Mouse (Mus musculus): Measurements from ENCODE around the gene Ttn. TPM values are rescaled to one million over a fixed set of nuclear protein-coding genes. Genes with fewer than 3 reads are reported as not detected.

Ttn gene
- polyA plus RNA-seq, 1 experiment from 2014 or later: 23.1 TPM

- H3K9me3 ChIP-seq (ENCODE audit: control insufficient read depth, low read length): no peaks in the 10 kb centered on the region
- 67% methylated on average over 21 of the region's 21 CpGs for WGBS
- no peak overlapping the region for H3K27ac ChIP-seq (ENCODE audit: low read length)
- H3K9ac ChIP-seq (ENCODE audit: low read length): no peak overlapping the region
- no peaks in the 10 kb centered on the region for H3K4me1 ChIP-seq (replicated peaks; ENCODE audit: control insufficient read depth, insufficient read depth, low read length)
- ATAC-seq (ENCODE audit: low read depth): no peak
- H3K4me2 ChIP-seq (ENCODE audit: low read depth, low read length): no peak overlapping the region
- H3K27me3 ChIP-seq (ENCODE audit: control insufficient read depth, insufficient read depth, low read depth, low read length): no peaks in the 10 kb centered on the region
- no peak overlapping the region for H3K4me3 ChIP-seq (ENCODE audit: low read length)
- no peaks in the 10 kb centered on the region for H3K36me3 ChIP-seq (ENCODE audit: control insufficient read depth, insufficient read depth, low read length)
Observed at GRCm38 (mm10) chr2:76969637-76970036, 12.7 kb downstream of the Ttn start.

- Histone ChIP-seq H3K36me3 (ENCODE audit: control insufficient read depth, insufficient read depth, low read length) (no peaks in the 10 kb centered on the region), H3K27ac (ENCODE audit: low read length) (no peak overlapping the region), H3K9me3 (ENCODE audit: control insufficient read depth, low read length) (no peaks in the 10 kb centered on the region), H3K9ac (ENCODE audit: low read length) (no peak overlapping the region), H3K4me3 (ENCODE audit: low read length) (no peak overlapping the region), H3K4me1 (replicated peaks; ENCODE audit: control insufficient read depth, insufficient read depth, low read length) (no peaks in the 10 kb centered on the region), H3K4me2 (ENCODE audit: low read depth, low read length) (no peak overlapping the region), H3K27me3 (ENCODE audit: control insufficient read depth, insufficient read depth, low read depth, low read length) (no peaks in the 10 kb centered on the region)
- WGBS: 19% methylated on average over 8 of the region's 8 CpGs
- peak; percentile 76 for ATAC-seq (ENCODE audit: low read depth)
Observed at GRCm38 (mm10) chr2:76968919-76969318, 13.4 kb downstream of the Ttn start.

GRCm38 (mm10) chr2:76966582-76966981 is 15.8 kb downstream of the Ttn start:
- H3K9me3 ChIP-seq (ENCODE audit: control insufficient read depth, low read length): no peaks in the 10 kb centered on the region
- no peak overlapping the region for H3K4me2 ChIP-seq (ENCODE audit: low read depth, low read length)
- no peaks in the 10 kb centered on the region for H3K27me3 ChIP-seq (ENCODE audit: control insufficient read depth, insufficient read depth, low read depth, low read length)
- no peak for ATAC-seq (ENCODE audit: low read depth)
- no peak overlapping the region for H3K27ac ChIP-seq (ENCODE audit: low read length)
- WGBS: 79% methylated on average over 6 of the region's 6 CpGs
- no peak overlapping the region for H3K4me3 ChIP-seq (ENCODE audit: low read length)
- no peaks in the 10 kb centered on the region for H3K36me3 ChIP-seq (ENCODE audit: control insufficient read depth, insufficient read depth, low read length)
- no peak overlapping the region for H3K9ac ChIP-seq (ENCODE audit: low read length)
- no peaks in the 10 kb centered on the region for H3K4me1 ChIP-seq (replicated peaks; ENCODE audit: control insufficient read depth, insufficient read depth, low read length)

- no peaks in the 10 kb centered on the region for H3K4me1 ChIP-seq (replicated peaks; ENCODE audit: control insufficient read depth, insufficient read depth, low read length)
- WGBS: 62% methylated on average over 2 of the region's 2 CpGs
- no peak overlapping the region for H3K4me3 ChIP-seq (ENCODE audit: low read length)
- no peak for ATAC-seq (ENCODE audit: low read depth)
- no peaks in the 10 kb centered on the region for H3K36me3 ChIP-seq (ENCODE audit: control insufficient read depth, insufficient read depth, low read length)
- H3K27me3 ChIP-seq (ENCODE audit: control insufficient read depth, insufficient read depth, low read depth, low read length): no peaks in the 10 kb centered on the region
- H3K9ac ChIP-seq (ENCODE audit: low read length): no peak overlapping the region
- H3K27ac ChIP-seq (ENCODE audit: low read length): no peak overlapping the region
- H3K9me3 ChIP-seq (ENCODE audit: control insufficient read depth, low read length): no peaks in the 10 kb centered on the region
- H3K4me2 ChIP-seq (ENCODE audit: low read depth, low read length): no peak overlapping the region
Observed at GRCm38 (mm10) chr2:76966013-76966412, 16.3 kb downstream of the Ttn start.

GRCm38 (mm10) chr2:76965542-76965941 is 16.8 kb downstream of the Ttn start:
- Histone ChIP-seq H3K27me3 (ENCODE audit: control insufficient read depth, insufficient read depth, low read depth, low read length) (no peaks in the 10 kb centered on the region), H3K4me2 (ENCODE audit: low read depth, low read length) (no peak overlapping the region), H3K4me3 (ENCODE audit: low read length) (no peak overlapping the region), H3K4me1 (replicated peaks; ENCODE audit: control insufficient read depth, insufficient read depth, low read length) (no peaks in the 10 kb centered on the region), H3K9me3 (ENCODE audit: control insufficient read depth, low read length) (no peaks in the 10 kb centered on the region), H3K36me3 (ENCODE audit: control insufficient read depth, insufficient read depth, low read length) (no peaks in the 10 kb centered on the region), H3K27ac (ENCODE audit: low read length) (no peak overlapping the region), H3K9ac (ENCODE audit: low read length) (no peak overlapping the region)
- 71% methylated on average over 7 of the region's 7 CpGs for WGBS
- no peak for ATAC-seq (ENCODE audit: low read depth)

- WGBS: 56% methylated on average over 6 of the region's 6 CpGs
- Histone ChIP-seq H3K36me3 (ENCODE audit: control insufficient read depth, insufficient read depth, low read length) (no peaks in the 10 kb centered on the region), H3K4me1 (replicated peaks; ENCODE audit: control insufficient read depth, insufficient read depth, low read length) (no peaks in the 10 kb centered on the region), H3K9ac (ENCODE audit: low read length) (no peak overlapping the region), H3K4me2 (ENCODE audit: low read depth, low read length) (0 out of 2 replicates have a peak overlapping the region, but pooled peaks have one; percentile 8), H3K27me3 (ENCODE audit: control insufficient read depth, insufficient read depth, low read depth, low read length) (no peaks in the 10 kb centered on the region), H3K27ac (ENCODE audit: low read length) (no peak overlapping the region), H3K4me3 (ENCODE audit: low read length) (no peak overlapping the region), H3K9me3 (ENCODE audit: control insufficient read depth, low read length) (no peaks in the 10 kb centered on the region)
- no peak for ATAC-seq (ENCODE audit: low read depth)
Observed at GRCm38 (mm10) chr2:76962045-76962432, 20.3 kb downstream of the Ttn start.

- Histone ChIP-seq H3K36me3 (ENCODE audit: control insufficient read depth, insufficient read depth, low read length) (no peaks in the 10 kb centered on the region), H3K9me3 (ENCODE audit: control insufficient read depth, low read length) (no peaks in the 10 kb centered on the region), H3K9ac (ENCODE audit: low read length) (no peak overlapping the region), H3K4me2 (ENCODE audit: low read depth, low read length) (no peak overlapping the region), H3K4me1 (replicated peaks; ENCODE audit: control insufficient read depth, insufficient read depth, low read length) (no peaks in the 10 kb centered on the region), H3K27ac (ENCODE audit: low read length) (no peak overlapping the region), H3K4me3 (ENCODE audit: low read length) (no peak overlapping the region), H3K27me3 (ENCODE audit: control insufficient read depth, insufficient read depth, low read depth, low read length) (no peaks in the 10 kb centered on the region)
- ATAC-seq (ENCODE audit: low read depth): no peak
- WGBS: 69% methylated on average over 10 of the region's 10 CpGs
Observed at GRCm38 (mm10) chr2:76961420-76962044, 20.8 kb downstream of the Ttn start.

GRCm38 (mm10) chr2:76949774-76950173 is 32.6 kb downstream of the Ttn start:
- H3K9ac ChIP-seq (ENCODE audit: low read length): no peak overlapping the region
- H3K4me1 ChIP-seq (replicated peaks; ENCODE audit: control insufficient read depth, insufficient read depth, low read length): no peaks in the 10 kb centered on the region
- no peaks in the 10 kb centered on the region for H3K27me3 ChIP-seq (ENCODE audit: control insufficient read depth, insufficient read depth, low read depth, low read length)
- no peak for ATAC-seq (ENCODE audit: low read depth)
- H3K4me2 ChIP-seq (ENCODE audit: low read depth, low read length): no peak overlapping the region
- 60% methylated on average over 7 of the region's 7 CpGs for WGBS
- H3K36me3 ChIP-seq (ENCODE audit: control insufficient read depth, insufficient read depth, low read length): no peaks in the 10 kb centered on the region
- H3K4me3 ChIP-seq (ENCODE audit: low read length): no peak overlapping the region
- no peak overlapping the region for H3K27ac ChIP-seq (ENCODE audit: low read length)
- no peaks in the 10 kb centered on the region for H3K9me3 ChIP-seq (ENCODE audit: control insufficient read depth, low read length)

- H3K36me3 ChIP-seq (ENCODE audit: control insufficient read depth, insufficient read depth, low read length): no peaks in the 10 kb centered on the region
Observed at GRCm38 (mm10) chr2:76938515-76938914, 43.8 kb downstream of the Ttn start.

GRCm38 (mm10) chr2:76929718-76930117 is 52.6 kb downstream of the Ttn start:
- Histone ChIP-seq H3K9me3 (ENCODE audit: control insufficient read depth, low read length) (no peaks in the 10 kb centered on the region), H3K4me3 (ENCODE audit: low read length) (no peak overlapping the region), H3K27ac (ENCODE audit: low read length) (no peak overlapping the region), H3K4me2 (ENCODE audit: low read depth, low read length) (no peak overlapping the region), H3K36me3 (ENCODE audit: control insufficient read depth, insufficient read depth, low read length) (no peaks in the 10 kb centered on the region), H3K4me1 (replicated peaks; ENCODE audit: control insufficient read depth, insufficient read depth, low read length) (no peaks in the 10 kb centered on the region), H3K9ac (ENCODE audit: low read length) (no peak overlapping the region), H3K27me3 (ENCODE audit: control insufficient read depth, insufficient read depth, low read depth, low read length) (no peaks in the 10 kb centered on the region)
- ATAC-seq (ENCODE audit: low read depth): peak; percentile 43; the same call in 1 of the 2 replicates
- WGBS: 1% methylated on average over 2 of the region's 2 CpGs

More at GRCm38 (mm10) chr2:76938515-76938914, 43.8 kb downstream of the Ttn start:
- Histone ChIP-seq H3K27me3 (ENCODE audit: control insufficient read depth, insufficient read depth, low read depth, low read length) (no peaks in the 10 kb centered on the region), H3K9ac (ENCODE audit: low read length) (no peak overlapping the region), H3K9me3 (ENCODE audit: control insufficient read depth, low read length) (no peaks in the 10 kb centered on the region), H3K27ac (ENCODE audit: low read length) (no peak overlapping the region), H3K4me1 (replicated peaks; ENCODE audit: control insufficient read depth, insufficient read depth, low read length) (no peaks in the 10 kb centered on the region), H3K4me2 (ENCODE audit: low read depth, low read length) (no peak overlapping the region), H3K4me3 (ENCODE audit: low read length) (no peak overlapping the region)
- WGBS: 58% methylated on average over 10 of the region's 10 CpGs
- ATAC-seq (ENCODE audit: low read depth): no peak

Measured in lung, embryonic 16.5 days (tissue).